Comparison of ENCODE assay signal across 9 mouse cellular contexts in the genomic region with DNA sequence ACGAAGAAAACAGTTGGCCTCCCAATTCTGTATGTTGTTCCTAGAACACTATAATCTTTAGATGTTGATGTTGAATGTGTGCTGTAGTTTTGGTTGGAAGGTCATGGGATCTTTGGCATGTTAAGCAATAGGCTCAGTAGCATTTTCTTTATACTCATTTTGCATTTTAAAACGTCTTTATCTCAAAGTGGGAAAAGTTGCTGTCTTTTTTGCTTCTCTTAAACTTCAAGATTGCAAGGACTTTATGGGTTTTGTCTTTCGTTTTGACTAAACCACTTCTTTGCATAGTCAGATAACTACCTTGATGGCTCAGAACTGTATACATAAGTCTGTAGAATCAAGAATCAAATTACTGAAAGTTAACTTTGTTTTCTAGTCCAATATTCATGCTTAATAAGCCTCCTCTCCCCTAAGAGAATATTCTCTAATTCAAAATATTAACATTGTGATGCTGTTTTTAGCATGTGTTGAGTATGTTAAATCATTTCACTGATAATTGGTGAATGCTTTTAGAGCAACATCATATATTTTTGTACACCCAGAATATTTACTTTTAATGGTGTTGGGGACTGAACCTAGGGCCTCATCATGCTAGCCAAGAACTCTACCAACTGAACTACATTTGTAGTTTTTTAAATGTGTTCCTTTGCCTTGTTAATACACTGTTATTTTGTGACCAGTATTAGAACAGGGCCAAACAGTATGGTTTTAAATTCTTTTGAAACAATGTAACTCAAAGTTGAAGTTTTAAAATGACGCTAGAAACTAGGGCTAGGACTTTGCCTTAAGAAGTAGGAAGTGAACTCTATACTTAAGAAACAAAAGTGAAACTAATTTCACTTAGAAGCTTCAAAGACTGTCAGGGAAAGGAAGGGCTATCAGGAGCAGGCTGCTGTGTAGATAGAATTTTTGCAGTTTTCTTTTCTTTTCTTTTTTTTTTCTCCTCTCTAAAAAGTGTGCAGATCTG. TPM values are rescaled to one million over a fixed set of nuclear protein-coding genes. Genes with fewer than 3 reads are reported as not detected.
A peak's percentile ranks its signal among the peaks of the same experiment; 100 is the strongest.
DNase-seq lines count a peak whose midpoint lies in the region; ATAC-seq and TF ChIP-seq lines count a peak whose summit lies in the region.
"Had no signal": no experiment of that assay in that cellular context is flagged by ENCODE, and none has a peak within 500 bp of the region (broad histone marks: within the 10 kb centered on the region; RNA-seq: fewer than 3 reads in every experiment).

No protein-coding gene starts in this region.

- H3K36me3 ChIP-seq in heart, embryonic 12.5 days, result no peaks in the 10 kb centered on the region
- no peaks in the 10 kb centered on the region for H3K36me3 ChIP-seq in midbrain, embryonic 15.5 days (replicated peaks)

- no peak for DNase-seq in heart, adult 9 months (ENCODE audit: low spot score in 2 of 2)
- DNase-seq in thymus, postnatal 14 days, result no peak
- DNase-seq in layer of hippocampus, postnatal 25 days (ENCODE audit: extremely low spot score in 1 of 2, low spot score in 1 of 2), result no peak
- no peak for DNase-seq in ovary, postnatal 36 days (ENCODE audit: low spot score)

- WGBS in heart, embryonic 12.5 days, result 46% methylated on average over 4 of the region's 4 CpGs
- 67% methylated on average over 4 of the region's 4 CpGs for WGBS in midbrain, embryonic 15.5 days

- no peak for TF ChIP-seq POLR2A in cortical plate, adult 2 months (IDR thresholded peaks at IDR 0.05; ENCODE audit: extremely low read depth, insufficient read depth, low read length)

- peaks cover 32% of the 10 kb centered on the region for H3K4me1 ChIP-seq in heart, embryonic 12.5 days (replicated peaks)
- peaks cover 7% of the 10 kb centered on the region for H3K4me1 ChIP-seq in cortical plate, adult 2 months (ENCODE audit: control insufficient read depth, insufficient read depth, low read length)
- peaks cover 29% of the 10 kb centered on the region for H3K4me1 ChIP-seq in midbrain, embryonic 15.5 days

- TF ChIP-seq CTCF in cortical plate, adult 2 months (IDR thresholded peaks at IDR 0.05; ENCODE audit: extremely low read depth, insufficient read depth, low read length), result no peak

- no peak overlapping the region for H3K4me2 ChIP-seq in heart, embryonic 12.5 days
- peak overlapping the region; percentile 64 for H3K4me2 ChIP-seq in midbrain, embryonic 15.5 days

- no peaks in the 10 kb centered on the region for H3K9me3 ChIP-seq in heart, embryonic 12.5 days (replicated peaks)
- no peaks in the 10 kb centered on the region for H3K9me3 ChIP-seq in midbrain, embryonic 15.5 days

- ATAC-seq in heart, embryonic 12.5 days (ENCODE audit: insufficient number of reproducible peaks, low FRiP score), result no peak
- peak; percentile 79 for ATAC-seq in inflammation-experienced regulatory T-cells, adult 6 months
- ATAC-seq in midbrain, embryonic 15.5 days (replicated peaks), result no peak
- ATAC-seq: Patski had no signal

- H3K27me3 ChIP-seq in heart, embryonic 12.5 days (replicated peaks), result no peaks in the 10 kb centered on the region
- H3K27me3 ChIP-seq in midbrain, embryonic 15.5 days (replicated peaks), result no peaks in the 10 kb centered on the region

- peak overlapping the region; percentile 92 for H3K4me3 ChIP-seq in heart, embryonic 12.5 days
- H3K4me3 ChIP-seq in cortical plate, adult 2 months (ENCODE audit: insufficient read depth, low read length), result peak overlapping the region; percentile 87; the same call in 1 of the 2 replicates
- H3K4me3 ChIP-seq in midbrain, embryonic 15.5 days, result 0 out of 2 replicates have a peak overlapping the region, but pooled peaks have one; percentile 5

- H3K27ac ChIP-seq in heart, embryonic 12.5 days (ENCODE audit: poor library complexity, severe bottlenecking), result no peak overlapping the region
- H3K27ac ChIP-seq in cortical plate, adult 2 months (ENCODE audit: insufficient read depth, low read length), result no peak overlapping the region
- H3K27ac ChIP-seq in midbrain, embryonic 15.5 days, result no peak overlapping the region

- H3K9ac ChIP-seq in heart, embryonic 12.5 days, result no peak overlapping the region
- H3K9ac ChIP-seq in midbrain, embryonic 15.5 days, result no peak overlapping the region

RNA-seq across cellular contexts. Expression of a gene that starts 2.2 kb away (rescaled TPM):
- polyA plus RNA-seq in heart, embryonic 12.5 days (2016; fragmentation: Nextera tagmentation; extraction: Ambion mirVana), result 29.9 and 31.0 TPM in 2 replicates
- 19.1 and 19.2 TPM in 2 replicates for polyA plus RNA-seq in cortical plate, adult 2 months (2012; rRNA removed)
- polyA plus RNA-seq in inflammation-experienced regulatory T-cells, adult 6 months (2017; shearing (Covaris generic)), result 10 to 100 TPM; 24.7 to 30.1 (median 26.5) TPM
- polyA plus RNA-seq in midbrain, embryonic 15.5 days (2015; fragmentation: Nextera tagmentation; extraction: Ambion mirVana), result 9.4 and 10.7 TPM in 2 replicates
- 10 to 100 TPM; 34.0 to 34.6 TPM for total RNA-seq in layer of hippocampus, postnatal 25 days (2021)

Comparison
In these comparisons a context has a peak if more than half of its experiments do, and no peak if none do; other contexts are left out.
1. H3K4me3 ChIP-seq: peak in every context shown above with its lines; median percentile 92 in heart, embryonic 12.5 days; 87 in cortical plate, adult 2 months; 5 in midbrain, embryonic 15.5 days.